Mouse (Mus musculus): ENCODE data around the gene Vmn1r86.
"Not testable (repeated sequence)": the region's sequence is repeated elsewhere in the genome, so short reads cannot be mapped to it uniquely, and the experiment has no call there.

Gene Vmn1r86

DNA sequence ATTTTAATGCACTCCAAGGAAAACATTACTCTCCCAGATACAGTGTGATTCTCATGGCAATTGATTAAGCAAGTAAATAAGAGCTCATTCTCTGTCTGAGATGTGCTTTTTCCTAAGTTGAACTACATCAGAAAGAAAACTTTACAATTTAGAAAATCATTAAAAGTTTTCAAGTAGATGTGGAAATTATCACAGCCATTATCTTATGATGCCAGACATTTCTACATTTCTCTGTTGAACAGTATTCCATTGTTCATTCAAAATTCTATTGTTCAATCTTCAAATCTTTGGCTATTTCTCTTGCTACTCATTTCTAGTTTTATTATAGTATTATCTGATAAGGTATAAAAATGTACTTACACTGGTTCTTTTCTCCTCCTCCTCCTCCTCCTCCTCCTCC lies at the start of gene Vmn1r86:
TSS of gene Vmn1r86 (minus strand) at position 101 of the 400 bp plus-strand sequence.
- DNase-seq (ENCODE audit: low spot score) = no peak

GRCm38 (mm10) chr7:13159268-13159667 lies 39.6 kb upstream of the Vmn1r86 start, which contains the start of gene Vmn1r88:
Vmn1r88 (plus strand) TSS chr7:13159568.
- no peak for DNase-seq (ENCODE audit: low spot score)

GRCm38 (mm10) chr7:13140057-13140456 lies 20.3 kb upstream of the Vmn1r86 start, which contains the start of gene Vmn1r87:
Vmn1r87 (minus strand) TSS chr7:13140157.
- DNase-seq (ENCODE audit: low spot score) = no peak

GRCm38 (mm10) chr7:13137340-13137739 lies 17.6 kb upstream of the Vmn1r86 start:
- DNase-seq (ENCODE audit: low spot score) = no peak

GRCm38 (mm10) chr7:13131856-13132255 lies 12.1 kb upstream of the Vmn1r86 start:
- no peak for DNase-seq (ENCODE audit: low spot score)

- DNase-seq (ENCODE audit: low spot score) = not testable (repeated sequence)
These were observed 3.9 kb upstream of the Vmn1r86 start for GRCm38 (mm10) chr7:13123554-13124153.

DNA sequence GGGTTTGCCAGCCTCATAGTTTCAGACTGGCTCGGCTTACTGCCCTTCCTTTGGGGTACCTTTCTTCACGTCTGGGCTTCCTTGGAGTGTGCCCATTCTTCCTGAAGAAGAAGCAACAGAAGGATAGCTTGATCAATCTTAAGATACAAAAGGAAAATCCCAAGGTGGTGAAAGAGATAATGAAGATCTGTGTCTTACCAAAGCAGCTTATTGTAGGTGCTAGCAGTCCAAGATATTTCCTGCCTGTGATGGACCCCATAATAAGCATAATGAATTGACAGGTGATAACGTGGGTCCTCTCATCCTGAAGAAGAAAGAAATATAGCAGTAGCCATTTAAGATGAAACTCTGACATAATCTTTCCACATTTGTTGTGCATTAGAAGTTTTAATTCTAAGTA lies 24.6 kb downstream of the Vmn1r86 start, which contains the start of gene Vmn1r85:
TSS of gene Vmn1r85 (minus strand) at position 101 of the 400 bp plus-strand sequence.
- DNase-seq (ENCODE audit: low spot score) = no peak

- no peak for DNase-seq (ENCODE audit: low spot score)
These were observed 47.4 kb downstream of the Vmn1r86 start for GRCm38 (mm10) chr7:13072293-13072692.

DNA sequence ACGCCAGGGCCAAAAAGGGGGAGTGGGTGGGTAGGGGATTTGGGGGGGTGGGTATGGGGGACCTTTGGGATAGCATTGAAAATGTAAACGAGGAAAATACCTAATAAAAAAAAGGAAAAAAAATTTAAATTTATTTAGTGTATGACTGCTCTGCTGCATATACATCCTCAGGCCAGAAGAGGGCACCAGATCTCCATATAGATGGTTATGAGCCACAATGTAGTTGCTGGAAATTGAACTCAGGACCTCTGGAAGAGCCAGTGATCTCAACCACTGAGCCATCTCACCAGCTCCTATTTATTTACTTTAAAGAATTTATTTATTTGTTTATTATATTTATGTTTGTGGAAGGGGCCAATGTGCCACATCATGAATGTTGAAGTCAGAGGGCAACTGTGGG lies 56.3 kb downstream of the Vmn1r86 start:
- not testable (repeated sequence) for DNase-seq (ENCODE audit: low spot score)

DNA sequence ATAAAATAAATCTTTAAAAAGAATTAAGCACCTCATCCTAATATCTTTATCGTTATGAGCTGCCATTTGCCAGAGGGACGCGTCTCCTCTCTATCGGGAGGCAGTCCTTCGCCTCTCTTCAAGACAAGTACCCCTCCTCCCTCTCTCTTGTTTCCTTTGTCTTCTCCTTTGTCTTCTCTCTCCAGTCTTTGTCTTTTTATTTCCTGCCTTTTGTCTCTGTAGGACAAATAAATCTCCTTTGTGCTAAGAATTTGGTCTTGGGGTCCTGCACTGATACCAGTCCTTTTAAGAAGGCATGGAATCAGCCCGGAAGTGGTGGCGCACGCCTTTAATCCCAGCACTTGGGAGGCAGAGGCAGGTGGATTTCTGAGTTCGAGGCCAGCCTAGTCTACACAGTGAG lies 60.2 kb downstream of the Vmn1r86 start:
- no peak for DNase-seq (ENCODE audit: low spot score)

DNA sequence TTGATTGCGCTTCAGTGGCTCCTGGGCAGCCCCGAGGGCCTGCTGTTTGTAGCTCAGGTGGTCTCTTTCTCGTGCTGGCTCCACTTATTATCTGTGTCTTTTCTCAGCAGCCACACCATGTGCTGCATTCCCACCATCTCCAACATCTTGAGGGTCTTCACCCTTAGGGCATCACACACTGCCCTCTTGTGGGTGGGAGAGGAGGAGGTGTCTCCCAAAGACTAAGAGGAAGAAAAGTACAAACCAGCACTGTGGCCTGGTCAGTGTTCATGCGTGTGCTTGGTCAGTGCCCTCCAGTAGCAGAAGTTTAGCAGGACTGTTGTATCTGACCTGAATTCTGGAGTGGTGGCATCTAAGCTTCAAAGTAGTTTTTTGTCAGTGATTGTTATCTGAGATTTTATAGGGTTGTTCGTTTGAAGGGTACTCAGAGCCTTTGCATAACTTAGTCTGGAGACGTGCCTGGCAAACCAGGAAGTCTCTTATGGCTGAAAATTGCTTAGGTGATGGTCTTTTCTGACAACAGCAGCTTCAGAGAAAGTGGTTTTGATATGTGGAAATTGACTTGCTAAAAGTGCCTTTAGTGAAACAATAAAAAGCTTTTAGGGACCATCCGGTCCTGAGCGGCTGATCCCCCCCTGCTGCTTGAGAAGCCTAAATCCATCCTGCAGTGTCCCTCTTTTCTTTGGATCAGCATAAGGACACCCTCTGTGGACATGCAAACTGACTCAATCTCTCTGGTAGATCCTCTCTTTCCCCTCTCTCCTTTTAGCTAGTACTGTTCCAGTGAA lies 62.6 kb downstream of the Vmn1r86 start:
- no peak for DNase-seq (ENCODE audit: low spot score)

GRCm38 (mm10) chr7:13054287-13055010 lies 65.3 kb downstream of the Vmn1r86 start, which contains the start of gene Mzf1:
Mzf1 (minus strand) TSS chr7:13054764.
- DNase-seq (ENCODE audit: low spot score) = peak; percentile 74

DNA sequence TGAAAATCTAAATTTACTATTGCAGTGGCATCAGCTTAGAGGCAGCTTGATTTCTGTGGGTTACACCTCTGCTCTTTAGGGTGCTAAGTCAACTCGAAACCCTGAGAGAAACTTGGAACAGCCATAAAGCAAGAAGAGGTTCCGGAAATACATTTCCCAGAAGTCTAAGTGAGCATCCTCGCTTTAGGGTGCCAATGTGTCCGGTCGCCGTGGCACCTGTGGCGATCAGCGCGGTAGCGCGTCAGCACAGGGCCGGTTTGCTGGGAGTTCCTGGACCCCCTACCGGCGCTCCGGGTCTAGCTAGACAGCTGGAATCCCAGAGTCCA lies 65.8 kb downstream of the Vmn1r86 start:
- no peak for DNase-seq (ENCODE audit: low spot score)

- no peak for DNase-seq (ENCODE audit: low spot score)
These were observed 66.2 kb downstream of the Vmn1r86 start for GRCm38 (mm10) chr7:13053501-13053900.

- DNase-seq (ENCODE audit: low spot score) = no peak
These were observed 66.7 kb downstream of the Vmn1r86 start for GRCm38 (mm10) chr7:13053001-13053400.
